Comparison of ENCODE assay signal across 25 mouse cellular contexts in the genomic region with DNA sequence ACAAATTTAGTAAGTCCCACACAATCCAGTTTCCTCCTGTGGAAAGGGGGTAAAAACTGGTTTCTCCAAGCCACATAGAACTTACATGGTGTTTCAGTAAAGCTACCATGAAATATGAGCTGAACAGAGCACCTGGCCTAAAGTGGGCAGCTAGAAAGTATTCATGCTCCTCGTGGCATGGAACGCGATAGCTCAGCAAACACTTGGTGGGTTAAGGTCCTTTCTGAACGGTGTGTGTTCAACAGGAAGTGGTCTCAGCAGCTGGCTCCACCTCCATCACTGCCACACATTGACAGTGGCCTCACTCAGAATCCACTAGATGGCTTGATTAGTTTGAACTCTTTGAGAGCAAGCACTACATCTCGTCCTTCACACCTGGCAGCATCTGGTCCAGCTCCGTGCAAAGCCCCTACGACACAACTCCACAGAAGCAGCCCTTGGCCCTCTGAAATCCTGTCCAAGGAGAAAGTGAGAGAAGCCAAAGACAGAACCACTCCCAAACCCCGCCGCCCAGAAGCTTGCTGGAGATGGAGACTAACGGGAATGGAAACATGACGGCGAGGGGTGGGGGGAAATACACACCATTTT.
DNase-seq lines count a peak whose midpoint lies in the region; ATAC-seq and TF ChIP-seq lines count a peak whose summit lies in the region.
"Had no signal": no experiment of that assay in that cellular context is flagged by ENCODE, and none has a peak within 500 bp of the region (broad histone marks: within the 10 kb centered on the region; RNA-seq: fewer than 3 reads in every experiment).

No protein-coding gene starts in this region.

- H3K4me2 ChIP-seq in lung, embryonic 14.5 days = no peak overlapping the region
- no peak overlapping the region for H3K4me2 ChIP-seq in midbrain, embryonic 11.5 days
- no peak overlapping the region for H3K4me2 ChIP-seq in limb, embryonic 12.5 days
- H3K4me2 ChIP-seq in limb, embryonic 15.5 days = no peak overlapping the region
- H3K4me2 ChIP-seq: embryonic facial prominence, embryonic 13.5 days; heart, embryonic 11.5 days; hindbrain, embryonic 12.5 days; hindbrain, embryonic 15.5 days had no signal

- peak; percentile 69 for ATAC-seq in lung, embryonic 14.5 days (ENCODE audit: insufficient read depth)
- no peak for ATAC-seq in midbrain, embryonic 11.5 days (ENCODE audit: low FRiP score)
- ATAC-seq in limb, embryonic 12.5 days (ENCODE audit: insufficient number of reproducible peaks, insufficient read depth, low FRiP score, low TSS enrichment, low read depth) = no peak
- ATAC-seq in limb, embryonic 15.5 days (ENCODE audit: insufficient number of reproducible peaks, low FRiP score, low TSS enrichment, low read depth) = no peak
- ATAC-seq: forebrain, embryonic 14.5 days; Patski had no signal

- H3K27ac ChIP-seq in lung, embryonic 14.5 days (ENCODE audit: low read depth) = peak overlapping the region; percentile 32; the same call in 1 of the 2 replicates
- no peak overlapping the region for H3K27ac ChIP-seq in midbrain, embryonic 11.5 days (ENCODE audit: low read depth, low read length)
- H3K27ac ChIP-seq in midbrain, embryonic 10.5 days (replicated peaks) = no peak overlapping the region
- H3K27ac ChIP-seq in limb, embryonic 12.5 days = peak overlapping the region; percentile 68
- peak overlapping the region; percentile 81 for H3K27ac ChIP-seq in limb, embryonic 15.5 days
- H3K27ac ChIP-seq: embryonic facial prominence, embryonic 10.5 days; embryonic facial prominence, embryonic 13.5 days; hindbrain, embryonic 12.5 days; hindbrain, embryonic 15.5 days had no signal

- H3K9ac ChIP-seq in lung, embryonic 14.5 days = no peak overlapping the region
- no peak overlapping the region for H3K9ac ChIP-seq in midbrain, embryonic 11.5 days (ENCODE audit: low read length)
- no peak overlapping the region for H3K9ac ChIP-seq in limb, embryonic 12.5 days (replicated peaks)
- H3K9ac ChIP-seq in limb, embryonic 15.5 days = no peak overlapping the region
- H3K9ac ChIP-seq: embryonic facial prominence, embryonic 13.5 days; hindbrain, embryonic 12.5 days; hindbrain, embryonic 15.5 days had no signal

- DNase-seq in lung, embryonic 14.5 days = peak; percentile 62
- no peak for DNase-seq in lung, postnatal 4 days
- peak; percentile 67 for DNase-seq in midbrain, embryonic 11.5 days (ENCODE audit: low spot score, missing footprints)
- DNase-seq in midbrain, embryonic 10.5 days (ENCODE audit: low spot score) = no peak
- no peak for DNase-seq in cerebellum, adult 9-10 months
- DNase-seq in T-cell, adult 2 months (ENCODE audit: low spot score) = no peak
- DNase-seq: B cell, adult 2 months; cerebellum, adult 11 months; cerebellum, postnatal 36 days; embryo, embryonic 11 days; gastrocnemius, postnatal 10 days; gastrocnemius, postnatal 36 days; heart, adult 11 months had no signal

- no peak for TF ChIP-seq CTCF in lung, embryonic 14.5 days (IDR thresholded peaks at IDR 0.05; ENCODE audit: low read depth)

- 0 out of 2 replicates have a peak, but pooled peaks cover 5% of the 10 kb centered on the region for H3K4me1 ChIP-seq in lung, embryonic 14.5 days (ENCODE audit: insufficient read depth)
- no peaks in the 10 kb centered on the region for H3K4me1 ChIP-seq in midbrain, embryonic 11.5 days (ENCODE audit: control insufficient read depth, insufficient read depth, low read length)
- H3K4me1 ChIP-seq in midbrain, embryonic 10.5 days = peaks cover 5% of the 10 kb centered on the region; the same call in 1 of the 2 replicates
- peaks cover 65% of the 10 kb centered on the region for H3K4me1 ChIP-seq in limb, embryonic 12.5 days (replicated peaks)
- peaks cover 52% of the 10 kb centered on the region for H3K4me1 ChIP-seq in limb, embryonic 15.5 days

- no peak overlapping the region for H3K4me3 ChIP-seq in lung, embryonic 14.5 days (ENCODE audit: low read depth, low read length)
- H3K4me3 ChIP-seq in midbrain, embryonic 11.5 days (ENCODE audit: low read depth, low read length) = no peak overlapping the region
- no peak overlapping the region for H3K4me3 ChIP-seq in midbrain, embryonic 10.5 days
- no peak overlapping the region for H3K4me3 ChIP-seq in limb, embryonic 12.5 days (replicated peaks)
- no peak overlapping the region for H3K4me3 ChIP-seq in limb, embryonic 15.5 days
- H3K4me3 ChIP-seq: embryonic facial prominence, embryonic 10.5 days; embryonic facial prominence, embryonic 13.5 days; erythroblast, embryonic 14.5 days; hindbrain, embryonic 12.5 days; hindbrain, embryonic 15.5 days had no signal

- H3K9me3 ChIP-seq in lung, embryonic 14.5 days (ENCODE audit: low read depth, low read length) = no peaks in the 10 kb centered on the region
- no peaks in the 10 kb centered on the region for H3K9me3 ChIP-seq in midbrain, embryonic 11.5 days (ENCODE audit: control insufficient read depth, low read length)
- no peaks in the 10 kb centered on the region for H3K9me3 ChIP-seq in midbrain, embryonic 10.5 days (replicated peaks)
- H3K9me3 ChIP-seq in limb, embryonic 12.5 days = no peaks in the 10 kb centered on the region
- no peaks in the 10 kb centered on the region for H3K9me3 ChIP-seq in limb, embryonic 15.5 days
- H3K9me3 ChIP-seq: embryonic facial prominence, embryonic 10.5 days; embryonic facial prominence, embryonic 13.5 days; G1E; hindbrain, embryonic 12.5 days; hindbrain, embryonic 15.5 days had no signal

- WGBS in lung, embryonic 14.5 days = 36% methylated on average over 12 of the region's 12 CpGs
- 94% methylated on average over 12 of the region's 12 CpGs for WGBS in midbrain, embryonic 11.5 days
- 91% methylated on average over 12 of the region's 12 CpGs for WGBS in midbrain, embryonic 10.5 days
- WGBS in limb, embryonic 12.5 days = 28% methylated on average over 12 of the region's 12 CpGs
- 34% methylated on average over 12 of the region's 12 CpGs for WGBS in limb, embryonic 15.5 days

- no peaks in the 10 kb centered on the region for H3K36me3 ChIP-seq in lung, embryonic 14.5 days (ENCODE audit: insufficient read depth)
- no peaks in the 10 kb centered on the region for H3K36me3 ChIP-seq in midbrain, embryonic 11.5 days (ENCODE audit: control insufficient read depth, insufficient read depth, low read length)
- no peaks in the 10 kb centered on the region for H3K36me3 ChIP-seq in midbrain, embryonic 10.5 days
- H3K36me3 ChIP-seq in limb, embryonic 12.5 days = no peaks in the 10 kb centered on the region
- H3K36me3 ChIP-seq in limb, embryonic 15.5 days = no peaks in the 10 kb centered on the region
- H3K36me3 ChIP-seq: embryonic facial prominence, embryonic 10.5 days; embryonic facial prominence, embryonic 13.5 days; G1E; hindbrain, embryonic 12.5 days; hindbrain, embryonic 15.5 days had no signal

- H3K27me3 ChIP-seq in lung, embryonic 14.5 days (ENCODE audit: insufficient read depth, low read length) = no peaks in the 10 kb centered on the region
- H3K27me3 ChIP-seq in midbrain, embryonic 11.5 days (ENCODE audit: control insufficient read depth, insufficient read depth, low read length) = no peaks in the 10 kb centered on the region
- peaks cover 5% of the 10 kb centered on the region; the same call in 1 of the 2 replicates for H3K27me3 ChIP-seq in midbrain, embryonic 10.5 days (ENCODE audit: low read depth, poor library complexity, severe bottlenecking)
- peaks cover 45% of the 10 kb centered on the region for H3K27me3 ChIP-seq in limb, embryonic 12.5 days
- H3K27me3 ChIP-seq in limb, embryonic 15.5 days = peaks cover 13% of the 10 kb centered on the region; the same call in 1 of the 2 replicates
- H3K27me3 ChIP-seq: CH12.LX; hindbrain, embryonic 15.5 days had no signal

Comparison
In these comparisons a context has a peak if more than half of its experiments do, and no peak if none do; other contexts are left out.
1. DNase-seq: peak in lung, embryonic 14.5 days (single experiment) and midbrain, embryonic 11.5 days (single experiment); none in lung, postnatal 4 days (0 of 2), midbrain, embryonic 10.5 days (single experiment), cerebellum, adult 9-10 months (single experiment) and T-cell, adult 2 months (single experiment).
2. H3K27ac ChIP-seq: peak in lung, embryonic 14.5 days (single experiment), limb, embryonic 12.5 days (single experiment) and limb, embryonic 15.5 days (single experiment); none in midbrain, embryonic 11.5 days (single experiment) and midbrain, embryonic 10.5 days (single experiment).